ENCODE assay signal across 21 mouse cellular contexts in the genomic region with DNA sequence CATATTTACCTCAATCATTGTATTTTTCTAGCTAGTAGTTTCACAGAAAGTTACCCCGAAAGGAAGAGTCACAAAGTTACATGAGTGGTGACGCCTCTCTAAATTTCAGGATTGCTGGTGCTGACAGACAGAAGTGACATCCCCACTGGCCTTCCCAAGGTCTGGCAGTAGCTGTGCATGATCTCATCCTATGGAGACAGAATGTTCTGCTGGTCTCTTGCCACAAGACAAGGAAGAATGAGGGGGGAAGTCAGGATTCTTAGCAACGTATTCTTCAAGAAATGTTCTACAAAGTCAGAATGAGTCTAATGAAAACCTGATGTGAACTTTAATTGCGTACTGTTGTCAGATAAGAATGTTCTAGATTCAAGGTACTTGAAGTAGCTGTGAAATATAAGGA.
DNase-seq lines count a peak whose midpoint lies in the region.
"Had no signal": no experiment of that assay in that cellular context is flagged by ENCODE, and none has a peak within 500 bp of the region (broad histone marks: within the 10 kb centered on the region; RNA-seq: fewer than 3 reads in every experiment).

No protein-coding gene starts in this region.

- H3K27ac ChIP-seq in heart, embryonic 10.5 days = no peak overlapping the region
- H3K27ac ChIP-seq: embryonic facial prominence, embryonic 10.5 days; embryonic facial prominence, embryonic 12.5 days; forebrain, embryonic 13.5 days; forebrain, embryonic 15.5 days had no signal

- H3K36me3 ChIP-seq in heart, embryonic 10.5 days = no peaks in the 10 kb centered on the region
- H3K36me3 ChIP-seq: embryonic facial prominence, embryonic 10.5 days; embryonic facial prominence, embryonic 12.5 days; forebrain, embryonic 15.5 days; G1E had no signal

- no peaks in the 10 kb centered on the region; the same call in 1 of the 2 replicates for H3K27me3 ChIP-seq in heart, embryonic 10.5 days (ENCODE audit: insufficient read depth, poor library complexity, severe bottlenecking)
- H3K27me3 ChIP-seq: CH12.LX; embryonic facial prominence, embryonic 12.5 days; forebrain, embryonic 13.5 days; forebrain, embryonic 15.5 days; Patski had no signal

- WGBS in heart, embryonic 10.5 days = 79% methylated on average over 4 of the region's 4 CpGs

- intact Hi-C loops in heart, postnatal 10 days (cut with DNase I) = no loop called here
- intact Hi-C loops in heart, postnatal 25 days (cut with DNase I) = no loop called here

- 0 out of 2 replicates have a peak, but pooled peaks cover 3% of the 10 kb centered on the region for H3K4me1 ChIP-seq in heart, embryonic 10.5 days
- H3K4me1 ChIP-seq: embryonic facial prominence, embryonic 10.5 days; embryonic facial prominence, embryonic 12.5 days; forebrain, embryonic 13.5 days; forebrain, embryonic 15.5 days had no signal

- DNase-seq in heart, embryonic 10.5 days (ENCODE audit: low spot score) = peak; percentile 6
- no peak for DNase-seq in heart, adult 9 months (ENCODE audit: low spot score in 2 of 2)
- peak; percentile 8 to 20 for DNase-seq in heart, postnatal 10 days
- DNase-seq in heart, postnatal 25 days (ENCODE audit: low spot score) = no peak
- DNase-seq in lung, postnatal 10 days = peak; percentile 17
- no peak for DNase-seq in lung, postnatal 14 days
- DNase-seq: adrenal gland, adult 8-10 months; adrenal gland, postnatal 14 days; B cell, adult 2 months; cerebellum, adult 11-12 months; cerebellum, adult 2 months; cerebellum, adult 9-10 months; cerebellum, postnatal 10 days; cerebellum, postnatal 25 days had no signal

- no peak overlapping the region for H3K4me3 ChIP-seq in heart, embryonic 10.5 days
- H3K4me3 ChIP-seq: embryonic facial prominence, embryonic 10.5 days; embryonic facial prominence, embryonic 12.5 days; forebrain, embryonic 13.5 days; forebrain, embryonic 15.5 days had no signal

- no peaks in the 10 kb centered on the region for H3K9me3 ChIP-seq in heart, embryonic 10.5 days
- H3K9me3 ChIP-seq: embryonic facial prominence, embryonic 10.5 days; embryonic facial prominence, embryonic 12.5 days; forebrain, embryonic 13.5 days; forebrain, embryonic 15.5 days had no signal

Comparison
In these comparisons a context has a peak if more than half of its experiments do, and no peak if none do; other contexts are left out.
1. DNase-seq: peak in heart, embryonic 10.5 days (single experiment), heart, postnatal 10 days (2 of 2) and lung, postnatal 10 days (single experiment); none in heart, adult 9 months (0 of 2), heart, postnatal 25 days (single experiment) and lung, postnatal 14 days (single experiment).